Mouse (Mus musculus) liver, embryonic 14.5 days (tissue): ENCODE data around the gene R3hdm4. TPM values are rescaled to one million over a fixed set of nuclear protein-coding genes. Genes with fewer than 3 reads are reported as not detected.

Experiments
- ATAC-seq: fragments of 200-750 bp; cut with Nextera tagmentation; 2 replicates; pipeline ENCODE4 v1.8.0; 2017; ENCODE audit warnings: moderate number of reproducible peaks, mild to moderate bottlenecking, moderate library complexity; ENCODE audit not compliant: insufficient read depth
- DNase-seq, 3 experiments: peaks; one replicate each; pipeline ENCODE4 v3.0.0-alpha.2; 2012 to 2013; ENCODE audit warnings: low read depth in 3 of 3, low spot score in 3 of 3
- H3K27ac ChIP-seq: fragments of 300-500 bp; sonication (generic); 2 replicates; pipeline ENCODE4 v1.5.1; 2014; ENCODE audit warnings: moderate library complexity, mild to moderate bottlenecking, control low read depth, inconsistent platforms
- H3K27me3 ChIP-seq: fragments of 300-500 bp; sonication (generic); 2 replicates; pipeline ENCODE4 v1.6.1; 2014; ENCODE audit warnings: mild to moderate bottlenecking, low read length, moderate library complexity; ENCODE audit not compliant: control insufficient read depth, insufficient read depth
- H3K36me3 ChIP-seq: fragments of 300-500 bp; sonication (generic); replicated peaks from 2 replicates; pipeline ENCODE4 v1.6.1; 2014; ENCODE audit warnings: low read depth; ENCODE audit not compliant: control insufficient read depth, insufficient read depth
- H3K4me1 ChIP-seq, 2 experiments: fragments of 200-500 bp in 1 of 2; fragments of 300-500 bp in 1 of 2; sonication (generic) in 1 of 2; replicated peaks; 2 replicates each; pipeline ENCODE4 v1.6.1; 2012 to 2014; ENCODE audit warnings: antibody characterized with exemption in 1 of 2, inconsistent platforms in 1 of 2, low read length in 1 of 2; ENCODE audit not compliant: control insufficient read depth in 2 of 2, insufficient read depth in 2 of 2
- H3K4me2 ChIP-seq: fragments of 300-500 bp; sonication (generic); 2 replicates; pipeline ENCODE4 v1.6.1; 2014; ENCODE audit warnings: low read depth, mild to moderate bottlenecking, control low read depth, moderate library complexity
- H3K4me3 ChIP-seq, 2 experiments: fragments of 200-500 bp in 1 of 2; fragments of 300-500 bp in 1 of 2; sonication (generic) in 1 of 2; 2 replicates each; pipeline ENCODE4 v1.5.1; 2012 to 2014; ENCODE audit warnings: low read depth in 2 of 2, low read length in 2 of 2, mild to moderate bottlenecking in 2 of 2, control low read depth in 1 of 2, inconsistent platforms in 1 of 2, moderate library complexity in 1 of 2; ENCODE audit not compliant: insufficient read depth in 1 of 2
- H3K9ac ChIP-seq: fragments of 300-500 bp; sonication (generic); replicated peaks from 2 replicates; pipeline ENCODE4 v1.6.1; 2014; ENCODE audit warnings: mild to moderate bottlenecking, control low read depth, moderate library complexity
- H3K9me3 ChIP-seq: fragments of 300-500 bp; sonication (generic); 2 replicates; pipeline ENCODE4 v1.6.1; 2016; ENCODE audit warnings: low read length, mixed read lengths; ENCODE audit not compliant: control insufficient read depth
- CTCF ChIP-seq: IDR thresholded peaks from 2 replicates; pipeline ENCODE4 v1.5.1; 2016; ENCODE audit warnings: antibody characterized with exemption, low read depth, control low read depth
- EP300 ChIP-seq: IDR thresholded peaks from 2 replicates; pipeline ENCODE4 v1.6.1; 2016; ENCODE audit warnings: antibody characterized with exemption, low read depth
- WGBS: fragments of 180-500 bp; shearing (Covaris S2); extraction: QIAGEN DNeasy Blood & Tissue Kit; methylation state at CpG from one replicate; pipeline ENCODE4 v1.1.7; 2014; ENCODE audit not compliant: insufficient replicate concordance; 5-methylcytosine and 5-hydroxymethylcytosine counted together
- polyA plus RNA-seq, 2 experiments: library from polyadenylated mRNA; depleted of rRNA in 1 of 2; stranded (reverse) in 1 of 2; unstranded in 1 of 2; fragments of >200 nt; fragmentation: Nextera tagmentation in 1 of 2; extraction: Ambion mirVana in 1 of 2; gene quantifications; 2 replicates each; pipeline versions ENCODE4 v1.2.1 to v1.2.3; 2012 to 2014

Gene R3hdm4
- polyA plus RNA-seq, 2 experiments: 34.7 to 38.5 TPM

GRCm38 (mm10) chr10:79877757-79878156, 43.3 kb downstream of the R3hdm4 start:
- peak overlapping the region; percentile 26 for H3K4me2 ChIP-seq
- 15% methylated on average over 12 of the region's 12 CpGs for WGBS
- TF ChIP-seq EP300 (no peak), CTCF (no peak)
- peaks cover 6 to 21% of the 10 kb centered on the region in 2 experiments for H3K4me1 ChIP-seq
- no peak for DNase-seq
- ATAC-seq: no peak
- no peak overlapping the region for H3K27ac ChIP-seq
- no peak overlapping the region; a peak in 1 of 4 replicates for H3K4me3 ChIP-seq
- H3K9me3 ChIP-seq: no peaks in the 10 kb centered on the region
- peaks cover 12% of the 10 kb centered on the region for H3K27me3 ChIP-seq
- no peak overlapping the region for H3K9ac ChIP-seq
- no peaks in the 10 kb centered on the region for H3K36me3 ChIP-seq

- TF ChIP-seq CTCF: no peak
- no peak for TF ChIP-seq EP300
- H3K9ac ChIP-seq: no peak overlapping the region
- ATAC-seq (no peak), DNase-seq (no peak)
- WGBS: 0% methylated on average over 1 of the region's 1 CpGs
- no peaks in the 10 kb centered on the region for H3K9me3 ChIP-seq
- no peak overlapping the region; the same call in 1 of the 2 replicates for H3K4me2 ChIP-seq
- H3K4me1 ChIP-seq: peaks cover 6 to 21% of the 10 kb centered on the region in 2 experiments
- no peak overlapping the region for H3K4me3 ChIP-seq
- H3K27ac ChIP-seq: no peak overlapping the region
- no peaks in the 10 kb centered on the region for H3K36me3 ChIP-seq
- H3K27me3 ChIP-seq: peaks cover 14% of the 10 kb centered on the region
Observed at GRCm38 (mm10) chr10:79877174-79877573, 43.8 kb downstream of the R3hdm4 start.

GRCm38 (mm10) chr10:79874290-79874862, 46.6 kb downstream of the R3hdm4 start, which contains the start of the genes Prtn3 and Plppr3:
Gene Prtn3 (plus strand): TSS chr10:79874476.
Gene Plppr3 (minus strand): TSS chr10:79874634.
- no peak within 1 kb of the TSS for H3K27ac ChIP-seq
- no peak within 1 kb of the TSS for H3K9ac ChIP-seq
- H3K4me1 ChIP-seq: peaks cover 0 to 7% of the 10 kb centered on the region in 2 experiments; a peak in 3 of 4 replicates
- H3K4me3 ChIP-seq: peak within 1 kb of the TSS; percentile 39 to 57
- WGBS: 2% methylated on average over 57 of the region's 57 CpGs
- DNase-seq: no peak
- no peak for TF ChIP-seq EP300
- no peak for TF ChIP-seq CTCF
- peak within 1 kb of the TSS; percentile 51 for H3K4me2 ChIP-seq
- ATAC-seq: no peak
- no peaks in the 10 kb centered on the region for H3K9me3 ChIP-seq
- H3K36me3 ChIP-seq: no peaks in the 10 kb centered on the region
- peaks cover 14% of the 10 kb centered on the region for H3K27me3 ChIP-seq

GRCm38 (mm10) chr10:79873715-79874289, 47.2 kb downstream of the R3hdm4 start:
- peak overlapping the region; percentile 39 to 57 for H3K4me3 ChIP-seq
- H3K27ac ChIP-seq: no peak overlapping the region
- no peaks in the 10 kb centered on the region for H3K36me3 ChIP-seq
- DNase-seq (no peak), ATAC-seq (no peak)
- no peaks in the 10 kb centered on the region for H3K9me3 ChIP-seq
- H3K4me1 ChIP-seq: peaks cover 0 to 7% of the 10 kb centered on the region in 2 experiments; a peak in 3 of 4 replicates
- peak overlapping the region; percentile 51 for H3K4me2 ChIP-seq
- TF ChIP-seq EP300 (no peak), CTCF (no peak)
- WGBS: 2% methylated on average over 26 of the region's 26 CpGs
- no peak overlapping the region for H3K9ac ChIP-seq
- H3K27me3 ChIP-seq: peaks cover 14% of the 10 kb centered on the region

- ATAC-seq (no peak), DNase-seq (no peak)
- no peak overlapping the region for H3K27ac ChIP-seq
- H3K9ac ChIP-seq: no peak overlapping the region
- no peaks in the 10 kb centered on the region for H3K36me3 ChIP-seq
- 0 out of 4 replicates have a peak overlapping the region, but pooled peaks of 1 of the 2 experiments have one; percentile 15 for H3K4me3 ChIP-seq
- H3K27me3 ChIP-seq: peaks cover 14% of the 10 kb centered on the region
- H3K4me2 ChIP-seq: no peak overlapping the region
- no peak for TF ChIP-seq EP300
- TF ChIP-seq CTCF: no peak
- no peaks in the 10 kb centered on the region for H3K9me3 ChIP-seq
- 10% methylated on average over 6 of the region's 6 CpGs for WGBS
- peaks cover 0 to 7% of the 10 kb centered on the region in 2 experiments; a peak in 3 of 4 replicates for H3K4me1 ChIP-seq
Observed at GRCm38 (mm10) chr10:79873313-79873712, 47.7 kb downstream of the R3hdm4 start.
